Mouse (Mus musculus): Measurements from ENCODE around the gene Wasf2. TPM values are rescaled to one million over a fixed set of nuclear protein-coding genes. Genes with fewer than 3 reads are reported as not detected.

Gene Wasf2
- total RNA-seq, 2 experiments from 2014 or later, result 25.7 to 28.2 TPM

DNA sequence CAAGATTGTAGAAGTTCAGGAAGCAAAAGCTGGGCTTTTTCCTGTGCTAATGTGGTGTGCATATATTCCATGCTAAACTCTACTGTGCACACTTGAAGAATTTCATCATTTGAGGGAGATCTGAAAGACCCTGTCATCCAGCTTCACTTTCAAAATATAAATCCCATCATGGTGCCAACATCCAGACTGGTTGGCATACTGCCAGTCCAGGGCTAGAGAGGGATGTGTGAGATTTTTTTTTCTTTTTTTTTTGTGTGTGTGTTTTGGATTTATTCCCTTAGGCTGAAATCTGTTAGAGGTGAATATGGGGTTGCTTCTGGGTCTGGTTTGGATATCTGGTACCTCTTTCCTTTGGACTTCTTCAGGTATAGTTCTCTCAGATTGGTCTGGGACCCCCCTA, 40.3 kb downstream of the Wasf2 start:
- no peak for DNase-seq (ENCODE audit: low spot score in 2 of 2)

DNA sequence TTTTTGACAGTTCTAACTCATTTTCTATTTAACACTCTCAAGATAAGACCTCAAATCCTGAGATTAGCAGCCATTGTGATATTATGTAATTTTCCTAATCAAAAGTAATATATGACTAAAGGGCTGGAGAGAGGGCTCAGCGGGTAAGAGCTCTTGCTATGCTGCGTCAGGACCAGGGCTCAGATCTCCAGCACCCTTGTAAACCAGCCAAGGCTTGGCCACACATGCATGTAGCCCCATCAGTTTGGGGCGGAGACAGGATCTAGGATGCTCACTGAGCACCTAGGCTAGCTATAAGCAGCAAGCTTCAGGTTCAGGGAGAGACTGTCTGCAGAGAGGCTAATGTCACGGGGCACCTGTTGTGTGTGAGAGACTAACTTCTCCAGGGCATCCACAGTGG, 42.1 kb downstream of the Wasf2 start:
- DNase-seq (ENCODE audit: low spot score in 2 of 2), result no peak

DNA sequence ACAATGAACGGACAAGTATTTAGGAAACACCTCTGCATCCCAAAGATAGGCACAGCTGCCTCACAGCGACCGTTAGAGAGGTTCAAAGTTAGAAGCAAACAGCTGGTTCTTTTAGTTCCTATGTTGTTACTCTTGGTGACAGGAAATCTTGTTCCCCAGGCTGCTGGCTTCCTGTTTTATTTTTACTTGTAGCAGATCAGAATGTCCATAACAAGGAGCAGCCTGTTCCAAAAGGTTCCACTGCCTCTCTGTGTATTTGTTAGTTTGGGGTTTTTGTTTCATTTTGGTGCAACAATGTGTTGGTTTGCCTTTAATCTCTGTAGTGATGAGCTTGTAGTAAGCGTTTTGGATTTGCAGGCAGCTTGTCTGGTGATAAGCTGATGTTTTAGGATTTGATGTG, 44.1 kb downstream of the Wasf2 start:
- no peak for DNase-seq (ENCODE audit: low spot score in 2 of 2)

DNA sequence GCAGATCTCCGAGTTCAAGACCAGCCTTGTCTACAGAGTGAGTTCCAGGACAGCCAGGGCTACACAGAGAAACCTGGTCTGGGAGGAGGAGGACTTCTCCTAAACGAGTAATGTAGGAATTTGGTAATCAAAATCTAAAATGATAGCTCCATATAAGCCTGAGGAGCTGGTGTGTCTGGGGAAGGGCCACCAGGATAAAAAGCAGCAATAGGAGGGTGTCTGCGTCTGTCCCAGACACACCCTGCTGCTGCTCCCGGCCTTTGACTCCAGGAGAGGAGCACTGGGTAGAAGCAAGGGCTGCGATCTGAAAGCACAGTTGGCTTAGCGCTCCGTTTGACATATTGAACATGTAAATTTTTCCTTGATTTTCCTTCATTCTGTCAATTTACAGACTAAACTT, 45.0 kb downstream of the Wasf2 start:
- no peak for DNase-seq (ENCODE audit: low spot score in 2 of 2)

DNA sequence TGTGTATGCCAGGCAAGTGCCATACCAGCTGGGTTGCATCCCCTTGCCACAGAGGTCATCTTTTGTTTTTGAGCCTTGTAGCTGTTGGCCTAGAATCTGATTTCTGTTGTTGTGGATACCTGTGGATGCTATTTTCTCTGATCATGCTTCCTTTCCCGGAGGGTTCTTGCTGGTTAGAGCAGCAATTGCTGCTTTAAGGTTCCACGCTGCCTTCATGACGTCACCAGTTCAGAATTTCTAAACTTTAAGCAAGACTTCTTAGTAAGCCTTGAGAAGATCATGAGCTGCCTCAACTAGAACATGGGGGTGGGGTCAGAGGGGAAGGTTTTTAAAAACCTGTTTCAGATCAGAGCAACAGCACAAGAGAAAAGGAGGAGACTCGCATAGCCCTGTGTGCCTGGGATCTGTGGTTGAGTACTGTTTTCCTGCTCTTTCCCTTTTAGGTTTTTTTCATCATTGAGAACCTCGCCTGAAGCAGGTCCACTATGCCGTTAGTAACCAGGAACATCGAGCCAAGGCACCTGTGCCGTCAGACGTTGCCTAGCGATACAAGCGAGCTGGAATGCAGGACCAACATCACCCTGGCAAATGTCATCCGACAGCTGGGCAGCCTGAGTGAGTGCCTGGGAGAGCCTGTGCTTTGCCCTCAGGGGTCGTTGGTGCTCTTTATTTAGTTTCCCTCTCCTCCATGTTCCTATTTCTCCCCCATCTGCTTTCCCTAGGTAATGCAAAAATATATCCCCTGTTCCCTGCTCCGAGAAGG, 45.9 kb downstream of the Wasf2 start:
- no peak for DNase-seq (ENCODE audit: low spot score in 2 of 2)

DNA sequence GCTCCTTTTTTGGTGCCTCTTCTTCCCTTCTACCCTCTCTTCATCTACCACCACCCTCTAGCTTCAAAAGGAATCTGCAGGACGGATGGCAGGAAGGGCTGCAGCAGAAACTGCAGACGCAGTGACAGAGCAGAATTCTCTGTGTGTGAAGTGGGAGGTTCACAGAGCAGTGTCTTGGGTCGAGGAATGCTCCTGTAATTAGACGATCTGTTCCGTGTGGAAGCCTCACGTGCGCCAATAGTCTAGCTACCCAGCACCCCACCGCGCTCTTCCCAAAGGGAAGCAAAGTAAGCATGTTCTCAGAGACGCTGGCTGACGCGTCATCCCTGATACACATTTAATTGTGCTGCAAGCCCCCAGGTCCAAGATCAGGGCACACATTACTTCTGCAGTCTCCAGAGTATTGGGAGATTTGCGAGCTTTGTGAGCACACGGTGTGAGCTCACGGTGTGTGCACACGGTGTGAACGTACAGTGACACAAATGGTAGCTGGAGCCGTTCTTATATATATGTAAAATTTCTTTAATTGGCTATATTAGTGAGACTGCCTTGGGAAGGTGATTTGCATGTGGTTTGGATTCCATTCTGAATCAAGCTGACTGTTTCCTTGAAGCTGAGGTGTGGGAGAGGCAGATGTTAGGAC, 46.6 kb downstream of the Wasf2 start:
- peak in 1 of 2 experiments; percentile 24 for DNase-seq (ENCODE audit: low spot score in 2 of 2)

DNA sequence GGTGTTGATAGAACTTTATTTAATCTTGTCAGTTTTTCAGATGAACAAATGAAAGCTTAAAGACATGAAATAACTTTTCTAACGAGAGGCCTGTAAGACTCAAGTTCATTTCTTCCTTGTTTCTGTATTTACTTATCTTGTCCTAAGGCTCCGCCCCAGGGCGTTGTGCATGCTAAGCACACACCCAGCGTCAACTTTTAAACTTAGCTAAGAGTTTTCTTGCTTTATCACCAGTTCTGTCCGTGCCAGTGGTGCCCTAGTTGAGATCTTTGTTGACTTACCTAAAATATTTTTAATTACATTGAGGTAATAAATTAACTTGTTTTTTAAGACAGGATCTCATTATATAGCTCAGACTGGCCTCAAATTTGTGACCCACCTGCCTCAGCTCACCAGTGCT, 48.0 kb downstream of the Wasf2 start:
- no peak for DNase-seq (ENCODE audit: low spot score in 2 of 2)

DNA sequence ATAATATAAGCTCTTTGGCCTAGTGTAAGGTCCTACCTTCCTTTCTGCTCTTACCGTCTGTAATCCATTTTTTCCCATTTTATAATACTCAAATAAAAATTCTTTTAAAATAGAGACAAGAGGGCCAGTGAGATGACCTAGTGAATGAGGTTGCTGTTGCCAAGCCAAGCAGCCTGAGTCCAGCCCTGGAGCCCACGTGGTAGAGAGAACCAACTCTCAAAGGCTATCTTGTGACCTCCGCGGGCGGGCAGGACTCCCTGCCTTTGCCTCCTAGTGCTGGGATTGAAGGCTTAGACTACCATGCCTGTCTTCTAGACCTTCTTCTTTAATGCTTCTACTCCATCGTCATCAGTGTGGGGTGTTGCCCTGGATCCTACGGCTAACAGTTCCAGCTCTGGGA, 49.0 kb downstream of the Wasf2 start:
- DNase-seq (ENCODE audit: low spot score in 2 of 2), result no peak

DNA sequence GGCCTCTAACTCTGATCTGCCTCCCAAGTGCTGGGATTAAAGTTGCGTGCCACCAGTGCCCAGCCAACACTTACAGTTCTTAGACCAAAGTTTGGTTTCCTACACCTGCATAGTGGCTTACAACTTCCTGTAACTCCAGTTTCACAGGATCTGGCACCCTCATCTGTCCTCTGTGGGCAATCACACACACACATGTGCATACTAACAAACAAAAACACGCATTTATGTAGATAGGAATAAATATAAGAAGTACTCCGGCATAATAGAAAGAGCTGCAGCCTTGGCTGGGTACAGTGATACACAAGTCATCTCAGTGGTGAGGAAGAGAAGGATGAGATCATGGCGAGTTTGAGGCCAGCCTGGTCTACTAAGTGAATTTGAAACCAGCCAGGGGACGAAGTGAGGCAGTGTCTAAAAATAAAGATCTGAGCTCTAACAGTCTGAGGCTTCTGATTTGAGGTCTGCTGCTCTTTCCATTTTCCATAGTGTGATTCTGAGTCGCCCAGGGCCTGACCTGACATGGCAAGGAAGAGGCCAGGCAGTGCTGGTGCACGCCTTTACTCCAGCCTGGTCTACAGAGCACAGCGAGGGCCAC, 52.2 kb downstream of the Wasf2 start:
- DNase-seq (ENCODE audit: low spot score in 2 of 2), result no peak

DNA sequence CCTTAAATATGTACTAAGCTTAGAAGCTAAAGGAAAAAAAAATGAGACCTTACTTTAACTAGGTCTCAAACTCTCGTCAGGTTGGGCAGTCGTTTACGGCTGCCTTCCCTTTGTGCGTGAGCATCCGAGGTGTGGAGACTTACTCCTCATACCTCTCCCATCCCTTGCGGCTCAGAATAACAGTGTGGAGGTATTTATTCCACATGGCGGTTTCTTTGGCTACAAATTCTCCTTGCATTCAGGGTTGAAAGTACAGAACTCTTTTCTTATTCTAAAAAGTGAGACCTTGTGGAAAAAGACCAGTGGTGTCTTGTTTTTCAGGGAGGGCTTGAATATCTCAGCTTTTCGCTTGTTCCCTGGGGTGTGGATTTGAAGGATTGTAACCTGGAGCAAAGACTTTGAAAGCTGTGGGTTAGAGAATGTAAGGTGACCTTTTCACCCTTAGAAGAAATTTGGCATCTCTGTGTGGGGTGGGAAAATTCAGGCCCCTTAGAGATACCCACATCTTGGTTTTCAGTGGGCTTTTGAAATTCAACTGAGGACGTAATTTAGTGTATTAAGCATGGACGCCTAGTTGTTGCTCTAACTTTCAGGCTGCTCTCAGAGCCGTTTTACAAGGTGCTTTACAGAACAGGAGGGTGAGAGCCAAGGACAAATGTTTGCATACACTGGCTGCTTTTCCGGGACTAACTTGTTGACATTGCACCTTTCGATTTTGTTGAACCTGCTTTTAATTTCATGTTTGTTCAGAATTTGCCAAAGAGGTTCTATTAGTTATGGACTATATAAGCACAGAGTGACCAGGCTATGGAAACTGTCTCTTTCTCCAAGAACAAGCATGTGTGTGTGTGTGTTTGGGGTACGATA, 54.0 kb downstream of the Wasf2 start:
- DNase-seq (ENCODE audit: low spot score in 2 of 2), result no peak

DNA sequence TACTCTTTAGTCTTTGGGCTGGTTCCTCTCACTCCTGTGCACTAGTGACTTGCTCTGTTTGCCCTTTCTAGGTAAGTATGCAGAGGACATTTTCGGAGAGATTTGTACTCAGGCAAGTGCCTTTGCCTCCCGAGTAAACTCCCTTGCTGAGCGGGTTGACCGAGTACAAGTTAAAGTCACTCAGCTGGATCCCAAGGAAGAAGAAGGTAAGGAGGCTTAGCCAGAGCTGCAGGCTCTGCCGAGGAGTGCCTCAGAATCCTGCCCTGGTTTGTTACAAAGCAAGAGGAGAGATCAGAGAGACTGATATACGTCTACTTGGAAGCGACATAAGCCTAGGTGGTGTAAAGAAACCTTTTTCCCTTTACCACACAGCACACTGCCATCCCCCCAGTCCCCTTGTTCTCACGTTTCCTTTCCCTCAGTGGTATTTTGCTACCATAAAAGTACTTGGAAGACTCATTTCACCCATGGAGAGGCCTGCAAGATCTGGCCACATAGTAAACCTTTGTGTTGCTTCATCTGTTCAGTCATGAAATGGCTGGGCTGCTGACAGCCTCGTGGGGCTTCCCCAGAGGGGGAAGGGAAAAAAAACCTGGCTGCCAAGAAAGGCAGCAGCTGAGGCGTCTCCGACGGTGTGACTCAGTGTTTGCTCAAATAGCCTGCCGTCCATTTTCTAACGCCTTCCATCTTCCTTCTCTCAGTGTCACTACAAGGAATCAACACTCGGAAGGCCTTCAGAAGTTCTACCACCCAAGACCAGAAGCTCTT, 54.8 kb downstream of the Wasf2 start:
- no peak for DNase-seq (ENCODE audit: low spot score in 2 of 2)

DNA sequence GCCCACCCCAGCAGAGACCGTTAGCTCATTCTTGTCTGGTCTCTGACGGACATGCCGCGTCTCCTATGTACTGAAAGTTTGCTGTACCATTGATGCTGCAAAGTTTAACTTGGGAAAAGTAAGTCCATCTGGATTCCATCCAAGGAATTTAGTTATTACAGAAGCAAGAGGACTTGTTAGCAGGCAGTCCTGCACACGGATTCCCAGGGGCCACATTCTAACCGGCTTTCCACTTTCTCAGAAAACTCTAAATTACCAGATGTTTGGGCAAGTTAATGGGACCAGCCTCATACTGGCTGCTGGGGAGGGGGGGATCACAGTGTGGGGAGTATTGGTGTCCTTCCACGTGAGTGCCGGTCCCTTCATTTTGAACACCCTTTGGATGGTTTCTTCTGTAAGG, 55.6 kb downstream of the Wasf2 start:
- DNase-seq (ENCODE audit: low spot score in 2 of 2), result no peak

DNA sequence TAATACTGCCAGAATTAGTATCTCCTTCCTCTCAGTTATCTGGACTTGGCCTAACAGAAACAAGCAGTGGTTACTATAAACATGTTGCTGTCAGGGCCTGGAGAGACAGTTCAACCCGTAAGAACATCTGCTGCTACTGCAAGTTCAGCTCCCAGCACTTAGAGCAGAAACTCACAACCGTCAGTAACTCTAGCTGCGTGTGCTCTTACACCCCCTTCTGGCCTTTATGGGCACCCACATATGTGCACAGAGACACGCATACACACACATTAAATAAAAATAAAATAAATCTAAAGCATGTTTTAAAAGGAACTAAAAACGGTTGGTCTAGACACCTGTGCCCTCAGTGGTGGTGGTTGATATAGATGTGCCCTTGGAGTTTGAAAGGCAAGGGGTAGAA, 56.6 kb downstream of the Wasf2 start:
- no peak for DNase-seq (ENCODE audit: low spot score in 2 of 2)

DNA sequence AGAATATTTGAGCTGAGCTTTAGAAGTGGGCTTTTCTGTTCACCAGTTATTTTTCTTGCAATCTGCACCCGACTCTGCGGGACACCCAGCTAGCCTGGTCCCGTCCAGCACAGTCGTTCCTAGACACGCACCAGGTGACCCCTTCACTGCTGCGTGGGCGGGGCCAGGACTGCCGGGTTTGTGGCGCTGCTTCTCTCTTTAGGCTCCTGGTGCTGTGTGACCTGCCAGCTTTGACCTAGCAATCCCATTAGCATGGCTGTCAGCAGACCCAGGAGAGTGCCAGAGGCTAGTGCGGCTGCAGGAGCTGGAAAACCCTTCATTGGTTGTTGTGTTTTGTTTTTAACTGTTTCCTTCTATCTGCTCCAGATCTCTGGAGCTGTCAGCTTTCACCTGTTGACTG, 59.1 kb downstream of the Wasf2 start:
- no peak for DNase-seq (ENCODE audit: low spot score in 2 of 2)

DNA sequence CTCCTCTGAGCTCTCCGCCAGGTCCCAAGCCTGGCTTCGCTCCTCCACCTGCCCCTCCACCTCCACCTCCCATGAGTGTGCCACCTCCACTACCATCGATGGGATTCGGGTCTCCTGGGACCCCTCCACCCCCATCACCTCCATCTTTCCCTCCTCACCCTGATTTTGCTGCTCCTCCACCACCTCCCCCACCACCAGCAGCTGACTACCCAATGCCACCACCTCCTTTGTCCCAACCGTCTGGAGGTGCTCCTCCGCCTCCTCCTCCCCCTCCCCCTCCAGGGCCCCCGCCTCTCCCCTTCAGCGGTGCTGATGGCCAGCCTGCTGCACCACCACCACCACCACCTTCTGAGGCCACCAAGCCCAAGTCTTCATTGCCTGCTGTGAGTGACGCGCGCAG, 64.2 kb downstream of the Wasf2 start:
- no peak for DNase-seq (ENCODE audit: low spot score in 2 of 2)

DNA sequence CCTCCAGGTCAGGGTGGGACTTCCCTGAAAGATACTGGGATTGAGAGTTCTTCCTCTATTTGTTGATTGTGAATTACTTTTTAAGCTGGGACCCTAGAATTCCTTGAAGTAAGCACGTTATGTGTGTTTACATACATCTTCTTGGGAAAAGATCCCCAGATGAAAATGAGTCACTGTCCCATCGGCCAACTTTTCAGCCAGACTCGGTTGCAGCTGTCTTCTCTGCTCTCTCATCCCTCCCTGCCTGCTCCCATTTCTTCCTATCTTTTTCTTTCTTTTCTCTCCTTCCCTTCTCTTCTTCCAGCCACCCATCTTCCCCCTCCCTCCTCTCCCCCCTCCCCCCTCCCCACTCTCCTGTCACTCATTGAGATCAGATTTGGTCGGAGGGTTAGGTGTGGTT, 64.7 kb downstream of the Wasf2 start:
- no peak for DNase-seq (ENCODE audit: low spot score in 2 of 2)

DNA sequence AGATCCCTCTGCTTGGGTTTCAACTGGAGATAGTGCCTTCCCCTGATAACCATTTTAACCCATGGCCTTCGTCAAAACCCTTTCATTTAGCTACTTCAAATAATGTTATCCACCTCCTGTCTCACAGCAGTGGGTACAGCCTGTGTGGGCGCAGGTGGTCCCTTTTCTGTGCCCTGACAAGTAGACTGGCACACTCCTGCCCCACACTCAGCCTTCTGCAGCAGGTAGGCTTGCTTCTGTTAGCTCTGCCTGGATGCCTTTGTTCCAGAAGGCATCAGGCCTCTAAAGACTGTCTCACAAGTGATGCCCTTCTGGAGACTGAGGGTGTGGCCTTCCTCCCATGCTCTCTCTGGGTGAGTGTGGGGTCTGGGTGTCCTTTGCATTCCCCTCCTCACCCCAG, 65.8 kb downstream of the Wasf2 start:
- no peak for DNase-seq (ENCODE audit: low spot score in 2 of 2)

DNA sequence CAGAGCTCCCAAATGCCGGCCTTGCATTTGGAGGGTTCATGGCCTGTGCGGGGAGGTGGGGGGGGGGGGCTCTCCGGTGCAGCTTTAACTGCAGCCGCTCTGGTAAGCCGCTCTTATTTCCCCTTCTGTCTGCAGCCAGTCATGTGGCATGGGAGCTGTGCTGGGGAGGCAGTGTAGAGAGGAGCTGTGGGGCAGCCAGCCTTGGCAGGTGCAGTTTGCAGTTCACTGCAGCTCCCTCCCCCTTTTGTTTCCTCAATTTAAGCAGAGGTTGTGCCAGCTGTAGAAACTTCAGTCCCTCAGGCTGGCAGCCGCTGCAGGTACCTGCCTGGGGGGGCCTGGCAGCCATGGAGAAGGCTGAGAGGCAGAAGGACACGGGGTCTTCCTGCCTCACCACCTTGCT, 66.5 kb downstream of the Wasf2 start:
- DNase-seq (ENCODE audit: low spot score in 2 of 2), result no peak

DNA sequence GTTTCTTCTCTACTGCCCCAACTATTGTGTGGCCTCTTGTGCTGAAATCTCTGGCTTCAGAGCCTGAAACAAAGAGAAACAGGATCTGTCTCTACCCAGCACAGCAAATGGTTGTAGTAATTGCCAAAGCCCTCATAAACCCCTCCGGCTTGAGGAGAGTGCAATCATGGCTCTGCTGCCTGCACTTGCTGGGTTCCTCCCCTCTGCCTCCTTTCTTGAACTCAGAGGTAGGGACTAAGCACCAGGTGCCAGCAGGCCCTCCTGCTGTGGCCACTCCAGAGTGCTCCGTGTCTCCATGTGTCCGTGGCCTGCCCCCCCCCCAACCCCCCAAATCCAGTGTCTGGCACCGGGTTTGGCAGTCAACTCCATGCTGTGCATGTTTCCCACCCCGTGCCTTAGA, 67.0 kb downstream of the Wasf2 start:
- DNase-seq (ENCODE audit: low spot score in 2 of 2), result no peak

DNA sequence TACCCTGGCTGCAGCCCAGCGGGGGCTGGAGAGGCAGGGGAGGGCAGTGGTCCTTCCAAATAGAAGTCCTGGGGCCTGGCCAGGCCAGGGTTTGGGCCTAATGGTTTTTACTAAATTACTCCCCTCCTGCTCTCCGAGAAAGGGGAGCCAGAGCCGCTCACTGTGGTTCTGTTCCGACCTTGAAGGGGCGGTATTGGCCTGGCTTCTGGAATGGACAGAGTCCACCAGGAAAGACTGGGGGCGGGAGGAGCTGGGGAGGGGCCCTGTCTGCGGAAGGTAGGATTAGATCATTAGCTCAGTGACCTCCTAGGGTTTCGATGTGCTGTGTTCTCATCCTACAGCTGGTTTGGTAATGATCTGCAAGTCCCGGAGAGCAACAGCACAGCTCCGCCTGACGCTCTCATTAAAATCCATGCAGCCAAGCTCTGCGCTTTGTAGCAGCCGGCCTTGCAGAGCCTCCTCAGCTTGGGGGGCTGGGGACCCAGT, 67.5 kb downstream of the Wasf2 start:
- no peak for DNase-seq (ENCODE audit: low spot score in 2 of 2)

Measured in left cerebral cortex, adult 18-20 months (tissue).